Mouse (Mus musculus) layer of hippocampus, postnatal 10 days (tissue): ENCODE measurements at regions not wholly inside any gene's neighbourhood (a gene's known extent, or its start where the extent isn't known, plus 50 kb on each side); places are given as distances from the start of the nearest gene placed in this dataset.

Source experiments
- DNase-seq, 2 experiments: peaks; one replicate each; pipeline ENCODE4 v3.0.0; 2021; ENCODE audit warnings: low spot score in 2 of 2

- no peak for DNase-seq
Observed at GRCm38 (mm10) chr12:92292460-92293340, 443.7 kb upstream of the Sel1l start.

- no peak for DNase-seq
Observed at GRCm38 (mm10) chr12:92291490-92291889, 442.5 kb upstream of the Sel1l start.

- DNase-seq, result no peak
Observed at GRCm38 (mm10) chr12:92285511-92285910, 436.6 kb upstream of the Sel1l start.

GRCm38 (mm10) chr12:92280470-92280869 lies 431.5 kb upstream of the Sel1l start:
- no peak for DNase-seq

GRCm38 (mm10) chr12:92251962-92252361 lies 403.0 kb upstream of the Sel1l start:
- no peak for DNase-seq

GRCm38 (mm10) chr12:92246790-92247451 lies 398.0 kb upstream of the Sel1l start:
- peak; percentile 8 to 13 for DNase-seq

GRCm38 (mm10) chr12:92239956-92240699 lies 391.2 kb upstream of the Sel1l start:
- no peak for DNase-seq

GRCm38 (mm10) chr12:92233650-92234408 lies 384.9 kb upstream of the Sel1l start:
- no peak for DNase-seq

- no peak for DNase-seq
Observed at GRCm38 (mm10) chr12:92228585-92228984, 379.6 kb upstream of the Sel1l start.

- no peak for DNase-seq
Observed at GRCm38 (mm10) chr12:92203351-92203750, 354.4 kb upstream of the Sel1l start.

- DNase-seq, result no peak
Observed at GRCm38 (mm10) chr12:92200602-92201001, 351.6 kb upstream of the Sel1l start.

GRCm38 (mm10) chr12:92198738-92199477 lies 350.0 kb upstream of the Sel1l start:
- no peak for DNase-seq

GRCm38 (mm10) chr12:92193934-92194685 lies 345.2 kb upstream of the Sel1l start:
- no peak for DNase-seq

- DNase-seq, result no peak
Observed at GRCm38 (mm10) chr12:92193199-92193933, 344.4 kb upstream of the Sel1l start.

GRCm38 (mm10) chr12:92189022-92189421 lies 340.1 kb upstream of the Sel1l start:
- DNase-seq, result no peak

- no peak for DNase-seq
Observed at GRCm38 (mm10) chr12:92187133-92187482, 338.2 kb upstream of the Sel1l start.

GRCm38 (mm10) chr12:92186448-92187132 lies 337.6 kb upstream of the Sel1l start:
- DNase-seq, result no peak

- no peak for DNase-seq
Observed at GRCm38 (mm10) chr12:92179292-92179691, 330.3 kb upstream of the Sel1l start.
